ENCODE assay signal across 28 mouse cellular contexts in the genomic region with DNA sequence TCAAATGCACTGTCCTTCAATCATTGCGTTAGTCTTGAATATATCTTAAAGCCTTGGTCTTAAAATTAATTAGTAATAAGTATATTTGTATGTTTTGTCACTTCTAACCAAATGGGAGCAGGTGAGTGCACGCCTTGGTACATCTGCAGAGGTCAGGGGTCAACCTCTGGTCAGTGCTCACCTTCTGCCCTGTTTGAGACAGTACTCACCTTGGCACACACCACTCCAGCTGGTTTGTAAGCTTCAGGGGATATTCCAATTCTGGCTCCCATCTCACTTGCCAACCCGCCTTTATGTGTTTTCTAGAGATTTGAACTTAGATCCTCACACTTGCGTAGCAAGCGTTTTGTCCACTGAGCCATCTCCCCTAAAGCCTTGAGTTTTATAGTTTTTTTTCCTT.
"Had no signal": no experiment of that assay in that cellular context is flagged by ENCODE, and none has a peak within 500 bp of the region (broad histone marks: within the 10 kb centered on the region; RNA-seq: fewer than 3 reads in every experiment).

No protein-coding gene starts in this region.

- H3K27me3 ChIP-seq: embryonic facial prominence, embryonic 12.5 days; embryonic facial prominence, embryonic 13.5 days; embryonic facial prominence, embryonic 15.5 days; forebrain, embryonic 12.5 days; forebrain, embryonic 13.5 days; forebrain, embryonic 15.5 days had no signal

- H3K27ac ChIP-seq: embryonic facial prominence, embryonic 10.5 days; embryonic facial prominence, embryonic 12.5 days; embryonic facial prominence, embryonic 13.5 days; embryonic facial prominence, embryonic 15.5 days; forebrain, embryonic 10.5 days; forebrain, embryonic 12.5 days; forebrain, embryonic 13.5 days; forebrain, embryonic 15.5 days; gastrocnemius, adult 2 months; heart, adult 2 months had no signal

- ATAC-seq: forebrain, embryonic 13.5 days; forebrain, embryonic 14.5 days; forebrain, embryonic 15.5 days; forebrain, embryonic 16.5 days; forebrain, postnatal 0 days had no signal

- H3K4me1 ChIP-seq: forebrain, embryonic 13.5 days; forebrain, embryonic 15.5 days had no signal

- H3K9ac ChIP-seq: embryonic facial prominence, embryonic 12.5 days; embryonic facial prominence, embryonic 13.5 days; embryonic facial prominence, embryonic 15.5 days; forebrain, embryonic 12.5 days; forebrain, embryonic 13.5 days; forebrain, embryonic 15.5 days; forebrain, postnatal 0 days had no signal

- DNase-seq: cerebellum, adult 2 months; cerebellum, adult 8-10 months; cerebellum, adult 9-10 months; cerebellum, adult 9-11 months; cerebellum, postnatal 10 days; cerebellum, postnatal 14 days; cerebellum, postnatal 25 days; cerebellum, postnatal 36 days; embryo, embryonic 11 days; forebrain, postnatal 0 days; gastrocnemius, adult 2 months; gastrocnemius, postnatal 10 days; gastrocnemius, postnatal 14 days; gastrocnemius, postnatal 25 days; gastrocnemius, postnatal 36 days; heart, adult 18-20 months; heart, adult 2 months had no signal

- H3K4me3 ChIP-seq: embryonic facial prominence, embryonic 10.5 days; embryonic facial prominence, embryonic 12.5 days; embryonic facial prominence, embryonic 13.5 days; embryonic facial prominence, embryonic 15.5 days; erythroblast, embryonic 14.5 days; forebrain, embryonic 10.5 days; forebrain, embryonic 12.5 days; forebrain, embryonic 13.5 days; forebrain, embryonic 15.5 days; gastrocnemius, adult 2 months; heart, adult 2 months had no signal

- H3K36me3 ChIP-seq: embryonic facial prominence, embryonic 12.5 days; embryonic facial prominence, embryonic 15.5 days; forebrain, embryonic 12.5 days; forebrain, embryonic 15.5 days had no signal

- H3K9me3 ChIP-seq: embryonic facial prominence, embryonic 10.5 days; embryonic facial prominence, embryonic 12.5 days; embryonic facial prominence, embryonic 13.5 days; embryonic facial prominence, embryonic 15.5 days; forebrain, embryonic 10.5 days; forebrain, embryonic 12.5 days; forebrain, embryonic 13.5 days; forebrain, embryonic 15.5 days had no signal

- H3K4me2 ChIP-seq: embryonic facial prominence, embryonic 12.5 days; embryonic facial prominence, embryonic 13.5 days; embryonic facial prominence, embryonic 15.5 days; forebrain, embryonic 12.5 days; forebrain, embryonic 13.5 days; forebrain, embryonic 15.5 days had no signal
